14 mouse cellular contexts compared by ENCODE assay signal in genomic region chr8:104199802-104200201, GRCm38 (mm10). TPM values are rescaled to one million over a fixed set of nuclear protein-coding genes. Genes with fewer than 3 reads are reported as not detected.
"Had no signal": no experiment of that assay in that cellular context is flagged by ENCODE, and none has a peak within 500 bp of the region (broad histone marks: within the 10 kb centered on the region; RNA-seq: fewer than 3 reads in every experiment).

No protein-coding gene starts in this region.

- H3K9ac ChIP-seq: limb, embryonic 13.5 days; liver, embryonic 14.5 days; midbrain, embryonic 12.5 days; neural tube, embryonic 15.5 days had no signal

- H3K27me3 ChIP-seq: limb, embryonic 13.5 days; midbrain, embryonic 12.5 days; neural tube, embryonic 15.5 days had no signal

- H3K27ac ChIP-seq: kidney, postnatal 0 days; limb, embryonic 13.5 days; liver, embryonic 14.5 days; midbrain, embryonic 12.5 days; neural tube, embryonic 15.5 days had no signal

- DNase-seq: kidney, adult 11 months; kidney, adult 9 months; kidney, postnatal 36 days; left cerebral cortex, postnatal 4 days; lung, adult 18-20 months; thymus, adult 18-20 months; thymus, postnatal 14 days had no signal

- H3K9me3 ChIP-seq: limb, embryonic 13.5 days; midbrain, embryonic 12.5 days; neural tube, embryonic 15.5 days had no signal

- H3K4me1 ChIP-seq: limb, embryonic 13.5 days; midbrain, embryonic 12.5 days; neural tube, embryonic 15.5 days had no signal

- H3K4me2 ChIP-seq: limb, embryonic 13.5 days; midbrain, embryonic 12.5 days; neural tube, embryonic 15.5 days had no signal

- H3K36me3 ChIP-seq: limb, embryonic 13.5 days; midbrain, embryonic 12.5 days; neural tube, embryonic 15.5 days had no signal

- H3K4me3 ChIP-seq: limb, embryonic 13.5 days; midbrain, embryonic 12.5 days; neural tube, embryonic 15.5 days had no signal

- ATAC-seq: midbrain, embryonic 16.5 days had no signal

RNA-seq across cellular contexts. Expression of gene Bean1, which starts 29.6 kb away (rescaled TPM):
- total RNA-seq: liver, adult 2 months had no signal
- polyA plus RNA-seq: liver, adult 2 months had no signal
